Mouse (Mus musculus) heart, adult 8-10 months (tissue): Measurements from ENCODE around the gene Rab11fip4. TPM values are rescaled to one million over a fixed set of nuclear protein-coding genes. Genes with fewer than 3 reads are reported as not detected.

Experiments used
- DNase-seq: peaks from one replicate; pipeline ENCODE4 v3.0.0; 2022; ENCODE audit warnings: low spot score
- microRNA-seq: library from miRNA; unstranded; fragments of <30 nt; microRNA quantifications from one replicate; pipeline ENCODE4 v1.2.0, GENCODE M21; 2022
- total RNA-seq, 4 experiments: library from RNA; stranded (reverse); gene quantifications; 2 replicates each; pipeline ENCODE4 v1.2.4; 2022

Rab11fip4 gene
- total RNA-seq, 4 experiments from 2014 or later = 0.05 to 0.40 (median 0.06) TPM; not detected in 1

- DNase-seq = no peak
Measured at GRCm38 (mm10) chr11:79736232-79737006, 145.4 kb downstream of the Rab11fip4 start.

- DNase-seq = peak; percentile 24
Measured at GRCm38 (mm10) chr11:79737126-79737697, 146.2 kb downstream of the Rab11fip4 start.

- DNase-seq = no peak
Measured at GRCm38 (mm10) chr11:79737865-79738502, 147.0 kb downstream of the Rab11fip4 start.

GRCm38 (mm10) chr11:79738725-79739558 is 147.9 kb downstream of the Rab11fip4 start:
- peak; percentile 80 for DNase-seq

GRCm38 (mm10) chr11:79740740-79741512 is 149.9 kb downstream of the Rab11fip4 start:
- DNase-seq = peak; percentile 34

- no peak for DNase-seq
Measured at GRCm38 (mm10) chr11:79746552-79747102, 155.6 kb downstream of the Rab11fip4 start.

Small RNA genes within 50 kb of the gene (microRNA-seq; reads per million reads assigned to microRNA genes)
- gene Mir193a (117 reads per million, percentile 62 among the genes with 10 or more reads in this experiment), gene Mir365-2 (2.5 reads per million)

Other genes starting within 250 kb of the Rab11fip4 start
- not detected for gene Omg, start 87.1 kb upstream of the Rab11fip4 start, total RNA-seq
- 1 to 10 TPM in 1 of 4 experiments, under 1 TPM in 3; 0.44 to 1.4 (median 0.74) TPM for gene Evi2b, start 67.5 kb upstream of the Rab11fip4 start, total RNA-seq
- under 1 TPM in 2 of 4 experiments, not detected in 2; 0.11 to 0.12 TPM for gene Evi2, start 60.6 kb upstream of the Rab11fip4 start, total RNA-seq
- 1 to 10 TPM; 1.4 to 3.3 (median 1.6) TPM for gene Evi2a, start 60.6 kb upstream of the Rab11fip4 start, total RNA-seq